Mouse (Mus musculus): ENCODE data around the gene Steap1. TPM values are rescaled to one million over a fixed set of nuclear protein-coding genes. Genes with fewer than 3 reads are reported as not detected.

Steap1 gene
- total and polyA plus RNA-seq, 3 experiments = not detected

DNA sequence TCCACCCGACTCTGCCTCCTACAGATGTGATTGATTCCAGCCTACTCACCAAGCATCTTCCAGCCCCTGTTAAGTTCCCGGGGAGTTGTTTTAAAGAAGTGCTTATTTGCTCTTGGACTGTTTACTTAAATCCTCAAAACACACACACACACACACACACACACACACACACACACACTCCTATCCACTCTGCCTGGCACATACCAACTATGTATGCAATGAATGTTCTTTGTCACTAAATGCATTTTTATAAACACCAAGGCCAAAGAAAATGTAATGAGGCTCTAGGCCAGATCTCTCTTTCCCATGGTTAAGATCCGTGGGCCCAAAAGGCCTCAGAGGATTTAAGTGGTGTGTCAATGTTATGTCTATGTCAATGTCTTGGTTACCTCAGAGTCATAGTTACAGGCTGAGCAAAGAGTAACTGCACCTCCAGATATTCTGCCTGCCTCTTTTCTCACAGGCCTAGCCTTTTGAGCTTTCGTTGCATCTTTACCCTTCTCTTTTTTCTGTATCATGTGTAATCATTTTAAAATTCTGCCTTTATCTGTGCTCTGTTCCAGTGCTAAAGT is 56.9 kb downstream of the Steap1 start:
- ATAC-seq (ENCODE audit: extremely low read depth, insufficient number of reproducible peaks, low FRiP score, poor library complexity, severe bottlenecking) = no peak
- no peak overlapping the region for H3K4me3 ChIP-seq (ENCODE audit: low read depth, low read length)
- TF ChIP-seq POLR2AphosphoS5 (IDR thresholded peaks at IDR 0.05; ENCODE audit: insufficient replicate concordance, low read depth, low read length) (no peak), GATA1 (IDR thresholded peaks at IDR 0.05; ENCODE audit: borderline replicate concordance, low read length) (no peak), TAL1 (conservative IDR thresholded peaks at IDR 0.05; ENCODE audit: low read depth, low read length) (no peak), GATA2 (IDR thresholded peaks at IDR 0.05; ENCODE audit: borderline replicate concordance, low read depth, low read length) (no peak), CTCF (IDR thresholded peaks at IDR 0.05; ENCODE audit: low read depth, low read length) (no peak)

DNA sequence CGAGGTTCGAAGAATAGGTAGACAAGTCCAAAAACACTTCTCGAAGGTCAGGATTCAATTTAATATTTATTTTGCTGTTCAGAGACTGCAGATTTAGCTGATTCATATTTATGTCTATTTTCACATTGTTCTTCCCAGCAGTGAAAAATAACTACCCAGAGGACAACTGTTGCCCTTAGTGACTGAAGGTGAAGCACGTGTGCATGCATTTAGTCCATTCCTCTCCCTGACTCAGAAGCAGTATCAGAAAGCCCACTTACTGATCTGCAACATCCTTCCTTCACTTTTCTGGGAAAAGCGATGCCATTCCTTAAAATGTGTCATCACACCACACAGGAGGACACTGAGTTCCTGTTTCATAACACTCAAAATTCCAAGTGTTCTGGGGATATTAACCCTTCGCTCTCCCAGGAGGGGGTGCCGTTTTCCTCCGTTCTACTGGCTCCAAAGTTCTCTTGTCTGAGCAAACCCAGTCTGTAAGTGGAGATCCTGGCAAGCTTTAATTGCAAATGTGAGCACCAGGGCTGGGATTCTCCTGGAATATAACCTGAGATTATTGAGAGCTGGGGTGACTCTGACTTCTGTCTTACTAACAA is 60.1 kb downstream of the Steap1 start:
- Histone ChIP-seq H3K36me3 (replicated peaks) (no peaks in the 10 kb centered on the region), H3K9me3 (replicated peaks) (no peaks in the 10 kb centered on the region), H3K4me3 (ENCODE audit: low read depth, low read length) (no peak overlapping the region), H3K27me3 (ENCODE audit: insufficient read depth, low read length) (peaks cover 9% of the 10 kb centered on the region), H3K4me1 (ENCODE audit: insufficient read depth, low read depth, low read length) (no peaks in the 10 kb centered on the region)
- ATAC-seq (ENCODE audit: extremely low read depth, insufficient number of reproducible peaks, low FRiP score, poor library complexity, severe bottlenecking) (no peak), DNase-seq (ENCODE audit: low spot score) (no peak)
- TF ChIP-seq CTCF (IDR thresholded peaks at IDR 0.05; ENCODE audit: low read depth, low read length) (no peak), GATA2 (IDR thresholded peaks at IDR 0.05; ENCODE audit: borderline replicate concordance, low read depth, low read length) (no peak), POLR2AphosphoS5 (IDR thresholded peaks at IDR 0.05; ENCODE audit: insufficient replicate concordance, low read depth, low read length) (no peak), TAL1 (conservative IDR thresholded peaks at IDR 0.05; ENCODE audit: low read depth, low read length) (no peak), GATA1 (IDR thresholded peaks at IDR 0.05; ENCODE audit: borderline replicate concordance, low read length) (no peak)

More for the DNA sequence above, 56.9 kb downstream of the Steap1 start:
- DNase-seq (ENCODE audit: low spot score) = no peak
- no peaks in the 10 kb centered on the region for H3K4me1 ChIP-seq (ENCODE audit: insufficient read depth, low read depth, low read length)
- H3K9me3 ChIP-seq (replicated peaks) = no peaks in the 10 kb centered on the region
- peaks cover 13% of the 10 kb centered on the region for H3K27me3 ChIP-seq (ENCODE audit: insufficient read depth, low read length)
- no peaks in the 10 kb centered on the region for H3K36me3 ChIP-seq (replicated peaks)

DNA sequence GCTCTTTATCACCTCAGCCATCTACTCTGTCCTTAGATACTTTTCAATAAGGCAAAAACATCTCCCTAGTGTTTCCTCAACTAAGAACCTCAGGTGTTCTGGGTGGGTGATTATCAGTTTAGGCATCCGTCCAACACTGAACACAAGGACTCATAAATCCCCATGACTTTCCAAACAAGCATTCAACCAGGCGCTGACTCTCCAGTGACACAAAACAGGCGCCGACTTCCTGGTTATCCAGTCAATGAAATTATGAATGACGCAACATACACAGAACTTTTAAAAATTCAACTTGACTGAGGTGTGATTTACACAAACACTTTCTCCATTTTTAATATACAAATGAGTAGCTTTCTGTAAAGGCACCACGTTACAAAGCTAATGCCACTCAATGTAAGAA is 60.9 kb downstream of the Steap1 start:
- H3K4me3 ChIP-seq (ENCODE audit: low read depth, low read length) = no peak overlapping the region
- H3K36me3 ChIP-seq (replicated peaks) = no peaks in the 10 kb centered on the region
- no peak for TF ChIP-seq TAL1 (conservative IDR thresholded peaks at IDR 0.05; ENCODE audit: low read depth, low read length)
- no peak for TF ChIP-seq POLR2AphosphoS5 (IDR thresholded peaks at IDR 0.05; ENCODE audit: insufficient replicate concordance, low read depth, low read length)
- no peak for TF ChIP-seq CTCF (IDR thresholded peaks at IDR 0.05; ENCODE audit: low read depth, low read length)
- TF ChIP-seq GATA2 (IDR thresholded peaks at IDR 0.05; ENCODE audit: borderline replicate concordance, low read depth, low read length) = no peak
- TF ChIP-seq GATA1 (IDR thresholded peaks at IDR 0.05; ENCODE audit: borderline replicate concordance, low read length) = no peak
- peaks cover 3% of the 10 kb centered on the region for H3K27me3 ChIP-seq (ENCODE audit: insufficient read depth, low read length)
- H3K9me3 ChIP-seq (replicated peaks) = no peaks in the 10 kb centered on the region
- DNase-seq (ENCODE audit: low spot score) (no peak), ATAC-seq (ENCODE audit: extremely low read depth, insufficient number of reproducible peaks, low FRiP score, poor library complexity, severe bottlenecking) (no peak)
- H3K4me1 ChIP-seq (ENCODE audit: insufficient read depth, low read depth, low read length) = no peaks in the 10 kb centered on the region

DNA sequence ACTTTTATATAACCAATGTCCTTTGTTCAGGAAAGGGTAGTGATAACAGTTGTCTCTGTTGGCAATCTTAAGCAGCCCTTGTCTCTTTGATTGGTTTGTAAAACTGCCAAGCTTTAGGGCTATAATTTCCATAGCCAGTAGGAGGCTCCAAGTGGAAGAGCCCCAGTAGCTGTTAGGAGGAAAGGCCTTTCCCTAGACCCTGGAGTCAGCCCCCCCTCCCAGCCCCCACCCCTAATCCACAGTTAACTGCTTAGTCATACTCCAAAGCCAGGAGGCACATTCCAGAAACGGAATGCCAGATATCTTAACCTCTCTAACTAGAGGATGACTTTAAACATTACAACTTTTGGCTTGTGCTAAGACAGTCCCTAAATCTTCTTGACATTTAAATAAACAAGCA is 62.2 kb downstream of the Steap1 start:
- no peaks in the 10 kb centered on the region for H3K9me3 ChIP-seq (replicated peaks)
- no peak overlapping the region for H3K4me3 ChIP-seq (ENCODE audit: low read depth, low read length)
- H3K36me3 ChIP-seq (replicated peaks) = no peaks in the 10 kb centered on the region
- H3K4me1 ChIP-seq (ENCODE audit: insufficient read depth, low read depth, low read length) = no peaks in the 10 kb centered on the region
- DNase-seq (ENCODE audit: low spot score) (no peak), ATAC-seq (ENCODE audit: extremely low read depth, insufficient number of reproducible peaks, low FRiP score, poor library complexity, severe bottlenecking) (no peak)
- peaks cover 3% of the 10 kb centered on the region; the same call in 1 of the 2 replicates for H3K27me3 ChIP-seq (ENCODE audit: insufficient read depth, low read length)
- TF ChIP-seq GATA2 (IDR thresholded peaks at IDR 0.05; ENCODE audit: borderline replicate concordance, low read depth, low read length) (no peak), TAL1 (conservative IDR thresholded peaks at IDR 0.05; ENCODE audit: low read depth, low read length) (no peak), GATA1 (IDR thresholded peaks at IDR 0.05; ENCODE audit: borderline replicate concordance, low read length) (no peak), POLR2AphosphoS5 (IDR thresholded peaks at IDR 0.05; ENCODE audit: insufficient replicate concordance, low read depth, low read length) (no peak), CTCF (IDR thresholded peaks at IDR 0.05; ENCODE audit: low read depth, low read length) (no peak)

Other genes with a start within 250 kb of the Steap1 start
- 13.0 and 18.9 TPM in 2 replicates for gene Cldn12, start 234.4 kb downstream of the Steap1 start, total RNA-seq (2014; fragmentation: Nextera tagmentation)
- 12.9 and 14.7 TPM in 2 replicates for gene Cldn12, start 234.4 kb downstream of the Steap1 start, total RNA-seq (2017)
- gene Cldn12, start 234.4 kb downstream of the Steap1 start, polyA plus RNA-seq (2012) = 18.5 and 19.4 TPM in 2 replicates
- gene Gtpbp10, start 189.8 kb downstream of the Steap1 start, total RNA-seq (2014; fragmentation: Nextera tagmentation) = 0.38 and 0.73 TPM in 2 replicates
- 2.6 and 2.7 TPM in 2 replicates for gene Gtpbp10, start 189.8 kb downstream of the Steap1 start, total RNA-seq (2017)
- 0.15 and 0.17 TPM in 2 replicates for gene Gtpbp10, start 189.8 kb downstream of the Steap1 start, polyA plus RNA-seq (2012)
- 1.4 and 5.7 TPM in 2 replicates for gene Gm8773, start 175.5 kb downstream of the Steap1 start, total RNA-seq (2014; fragmentation: Nextera tagmentation)
- 3.9 and 5.8 TPM in 2 replicates for gene Gm8773, start 175.5 kb downstream of the Steap1 start, total RNA-seq (2017)
- 0.27 and 0.34 TPM in 2 replicates for gene Gm8773, start 175.5 kb downstream of the Steap1 start, polyA plus RNA-seq (2012)
- gene Cfap69, start 85.1 kb downstream of the Steap1 start, total RNA-seq (2014; fragmentation: Nextera tagmentation) = not detected in 2 replicates
- 0.23 and 1.6 TPM in 2 replicates for gene Cfap69, start 85.1 kb downstream of the Steap1 start, total RNA-seq (2017)
- not detected in 2 replicates for gene Cfap69, start 85.1 kb downstream of the Steap1 start, polyA plus RNA-seq (2012)
- not detected in 2 replicates for gene Steap2, start 54.7 kb downstream of the Steap1 start, total RNA-seq (2014; fragmentation: Nextera tagmentation)
- gene Steap2, start 54.7 kb downstream of the Steap1 start, total RNA-seq (2017) = 0.06 and 0.27 TPM in 2 replicates
- gene Steap2, start 54.7 kb downstream of the Steap1 start, polyA plus RNA-seq (2012) = not detected in 2 replicates